Mouse (Mus musculus): ENCODE results near the gene Nsg1. TPM values are rescaled to one million over a fixed set of nuclear protein-coding genes. Genes with fewer than 3 reads are reported as not detected.
A peak's percentile ranks its signal among the peaks of the same experiment; 100 is the strongest.

The Nsg1 gene
- total and polyA plus RNA-seq, 2 experiments from 2014 or later: 12.5 to 29.2 TPM

- peak; percentile 51 for ATAC-seq (ENCODE audit: insufficient read depth, low read depth)
- no peaks in the 10 kb centered on the region for H3K27me3 ChIP-seq (ENCODE audit: control insufficient read depth, insufficient read depth, low read length)
- H3K27ac ChIP-seq (ENCODE audit: low read depth): no peak overlapping the region
- no peak overlapping the region for H3K4me3 ChIP-seq (ENCODE audit: low read depth, low read length)
- no peak overlapping the region for H3K4me2 ChIP-seq (ENCODE audit: low read depth, low read length)
- 61% methylated on average over 6 of the region's 6 CpGs for WGBS
- no peaks in the 10 kb centered on the region for H3K36me3 ChIP-seq (replicated peaks; ENCODE audit: control insufficient read depth, insufficient read depth, low read length)
- H3K4me1 ChIP-seq (ENCODE audit: control insufficient read depth, insufficient read depth): no peaks in the 10 kb centered on the region
- no peak for TF ChIP-seq EP300 (IDR thresholded peaks at IDR 0.05; ENCODE audit: low read depth)
- peak; percentile 45 for DNase-seq (ENCODE audit: low spot score)
- H3K9me3 ChIP-seq (replicated peaks; ENCODE audit: control insufficient read depth, low read length): no peaks in the 10 kb centered on the region
- no peak overlapping the region for H3K9ac ChIP-seq (replicated peaks; ENCODE audit: low read depth, low read length)
These were observed 13.2 kb downstream of the Nsg1 start for GRCm38 (mm10) chr5:38146524-38146923.

DNA sequence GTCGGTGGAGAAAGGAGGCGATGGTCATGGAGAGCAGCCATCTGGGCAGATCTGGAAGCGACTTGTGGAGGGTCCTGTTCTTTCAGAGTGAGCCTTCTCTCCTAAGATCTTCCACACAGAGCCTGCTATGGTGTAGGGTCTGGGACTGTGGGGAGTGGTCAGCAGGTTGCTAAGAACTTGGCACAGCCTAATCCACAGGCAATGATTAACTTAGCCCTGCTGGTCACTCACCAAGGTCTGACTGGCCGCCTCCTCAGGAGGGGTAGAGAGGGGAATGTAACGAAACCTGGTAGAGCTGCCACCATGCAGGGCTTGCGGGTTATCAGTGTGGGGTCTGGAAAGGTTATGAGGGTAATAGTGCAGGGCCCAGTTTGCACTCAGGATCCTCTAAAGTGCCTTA lies 18.8 kb downstream of the Nsg1 start:
- Histone ChIP-seq H3K9me3 (replicated peaks; ENCODE audit: control insufficient read depth, low read length) (no peaks in the 10 kb centered on the region), H3K9ac (replicated peaks; ENCODE audit: low read depth, low read length) (no peak overlapping the region), H3K4me1 (ENCODE audit: control insufficient read depth, insufficient read depth) (no peaks in the 10 kb centered on the region), H3K36me3 (replicated peaks; ENCODE audit: control insufficient read depth, insufficient read depth, low read length) (peaks cover 25% of the 10 kb centered on the region), H3K27ac (ENCODE audit: low read depth) (no peak overlapping the region), H3K4me2 (ENCODE audit: low read depth, low read length) (no peak overlapping the region), H3K4me3 (ENCODE audit: low read depth, low read length) (no peak overlapping the region), H3K27me3 (ENCODE audit: control insufficient read depth, insufficient read depth, low read length) (no peaks in the 10 kb centered on the region)
- WGBS: 80% methylated on average over 6 of the region's 6 CpGs
- TF ChIP-seq CTCF (IDR thresholded peaks at IDR 0.05; ENCODE audit: low read depth) (no peak), EP300 (IDR thresholded peaks at IDR 0.05; ENCODE audit: low read depth) (no peak)
- no peak for ATAC-seq (ENCODE audit: insufficient read depth, low read depth)
- no peak for DNase-seq (ENCODE audit: low spot score)

- Histone ChIP-seq H3K27ac (ENCODE audit: low read depth) (no peak overlapping the region), H3K4me3 (ENCODE audit: low read depth, low read length) (no peak overlapping the region), H3K27me3 (ENCODE audit: control insufficient read depth, insufficient read depth, low read length) (no peaks in the 10 kb centered on the region), H3K4me1 (ENCODE audit: control insufficient read depth, insufficient read depth) (no peaks in the 10 kb centered on the region), H3K36me3 (replicated peaks; ENCODE audit: control insufficient read depth, insufficient read depth, low read length) (peaks cover 30% of the 10 kb centered on the region), H3K9ac (replicated peaks; ENCODE audit: low read depth, low read length) (no peak overlapping the region), H3K9me3 (replicated peaks; ENCODE audit: control insufficient read depth, low read length) (no peaks in the 10 kb centered on the region), H3K4me2 (ENCODE audit: low read depth, low read length) (no peak overlapping the region)
- TF ChIP-seq CTCF (IDR thresholded peaks at IDR 0.05; ENCODE audit: low read depth) (no peak), EP300 (IDR thresholded peaks at IDR 0.05; ENCODE audit: low read depth) (no peak)
- no peak for DNase-seq (ENCODE audit: low spot score)
- no peak for ATAC-seq (ENCODE audit: insufficient read depth, low read depth)
- 83% methylated on average over 9 of the region's 9 CpGs for WGBS
These were observed 22.5 kb downstream of the Nsg1 start for GRCm38 (mm10) chr5:38137163-38137562.

DNA sequence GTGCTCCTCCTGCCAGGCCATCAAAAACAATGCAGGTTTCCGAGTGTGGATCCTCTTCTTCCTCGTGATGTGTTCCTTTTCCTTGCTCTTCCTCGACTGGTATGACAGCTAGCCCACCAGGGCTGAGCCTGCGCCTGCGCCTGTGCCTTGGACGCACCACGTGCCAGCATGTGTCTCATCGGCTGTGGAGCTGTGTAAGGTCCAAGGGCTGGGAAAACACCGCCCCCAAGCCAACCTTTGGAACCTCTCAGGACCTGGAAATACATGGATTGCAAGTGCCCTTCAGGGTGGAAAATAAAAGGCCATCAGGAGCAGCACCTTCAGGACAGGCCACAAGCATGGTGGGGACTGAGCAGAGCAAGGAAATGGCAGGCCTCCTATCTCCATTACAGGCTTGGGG lies 23.5 kb downstream of the Nsg1 start:
- Histone ChIP-seq H3K4me2 (ENCODE audit: low read depth, low read length) (no peak overlapping the region), H3K4me3 (ENCODE audit: low read depth, low read length) (no peak overlapping the region), H3K9me3 (replicated peaks; ENCODE audit: control insufficient read depth, low read length) (no peaks in the 10 kb centered on the region), H3K9ac (replicated peaks; ENCODE audit: low read depth, low read length) (no peak overlapping the region), H3K27ac (ENCODE audit: low read depth) (no peak overlapping the region), H3K36me3 (replicated peaks; ENCODE audit: control insufficient read depth, insufficient read depth, low read length) (peaks cover 30% of the 10 kb centered on the region), H3K4me1 (ENCODE audit: control insufficient read depth, insufficient read depth) (no peaks in the 10 kb centered on the region), H3K27me3 (ENCODE audit: control insufficient read depth, insufficient read depth, low read length) (no peaks in the 10 kb centered on the region)
- ATAC-seq (ENCODE audit: insufficient read depth, low read depth): no peak
- TF ChIP-seq EP300 (IDR thresholded peaks at IDR 0.05; ENCODE audit: low read depth) (no peak), CTCF (IDR thresholded peaks at IDR 0.05; ENCODE audit: low read depth) (no peak)
- 91% methylated on average over 9 of the region's 9 CpGs for WGBS
- no peak for DNase-seq (ENCODE audit: low spot score)

- ATAC-seq (ENCODE audit: insufficient read depth, low read depth) (no peak), DNase-seq (ENCODE audit: low spot score) (no peak)
- Histone ChIP-seq H3K4me1 (ENCODE audit: control insufficient read depth, insufficient read depth) (no peaks in the 10 kb centered on the region), H3K9me3 (replicated peaks; ENCODE audit: control insufficient read depth, low read length) (no peaks in the 10 kb centered on the region), H3K36me3 (replicated peaks; ENCODE audit: control insufficient read depth, insufficient read depth, low read length) (peaks cover 16% of the 10 kb centered on the region), H3K4me2 (ENCODE audit: low read depth, low read length) (no peak overlapping the region), H3K27me3 (ENCODE audit: control insufficient read depth, insufficient read depth, low read length) (no peaks in the 10 kb centered on the region), H3K27ac (ENCODE audit: low read depth) (no peak overlapping the region), H3K4me3 (ENCODE audit: low read depth, low read length) (no peak overlapping the region), H3K9ac (replicated peaks; ENCODE audit: low read depth, low read length) (no peak overlapping the region)
- TF ChIP-seq CTCF (IDR thresholded peaks at IDR 0.05; ENCODE audit: low read depth): no peak
- TF ChIP-seq EP300 (IDR thresholded peaks at IDR 0.05; ENCODE audit: low read depth): no peak
- 52% methylated on average over 2 of the region's 2 CpGs for WGBS
These were observed 30.4 kb downstream of the Nsg1 start for GRCm38 (mm10) chr5:38129339-38129738.

DNA sequence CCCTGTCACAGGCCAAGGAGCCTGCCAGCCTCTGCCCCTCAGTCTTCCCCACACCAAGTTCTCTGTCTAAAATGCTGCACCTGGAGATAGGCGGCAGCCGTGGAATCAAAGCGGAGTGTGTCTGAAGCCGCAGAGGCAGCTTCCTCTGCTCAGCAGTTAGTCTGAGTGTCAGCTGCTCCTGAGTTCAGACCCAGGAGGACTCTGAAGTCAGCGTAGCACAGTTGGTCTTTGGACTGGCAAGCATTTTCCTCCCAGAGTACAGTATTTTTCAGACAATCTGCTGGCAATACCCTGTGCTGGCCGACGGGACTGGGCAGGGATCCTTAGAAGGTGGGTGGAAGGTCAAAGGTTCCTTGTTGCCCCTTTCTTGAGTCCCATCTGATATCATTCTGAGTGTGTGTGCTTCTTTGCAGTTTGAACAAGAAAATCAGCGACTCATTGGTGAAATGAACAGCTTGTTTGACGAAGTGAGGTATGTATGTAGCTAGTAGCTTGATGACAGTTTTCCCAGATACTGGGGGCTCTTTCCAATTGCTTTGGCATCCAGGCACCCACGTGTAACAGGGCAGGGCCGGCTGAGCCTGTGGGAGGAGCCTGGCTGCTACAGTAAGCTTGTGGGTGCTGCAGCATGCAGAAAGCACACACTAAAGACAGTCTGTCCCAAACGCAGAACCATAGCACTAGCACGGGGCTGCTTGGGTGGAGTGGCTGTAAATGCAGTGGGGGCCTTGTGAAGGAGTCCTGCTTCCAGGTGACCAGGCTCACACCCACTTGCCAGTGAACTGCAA lies 33.0 kb downstream of the Nsg1 start:
- TF ChIP-seq EP300 (IDR thresholded peaks at IDR 0.05; ENCODE audit: low read depth) (no peak), CTCF (IDR thresholded peaks at IDR 0.05; ENCODE audit: low read depth) (no peak)
- Histone ChIP-seq H3K27ac (ENCODE audit: low read depth) (no peak overlapping the region), H3K4me2 (ENCODE audit: low read depth, low read length) (no peak overlapping the region), H3K36me3 (replicated peaks; ENCODE audit: control insufficient read depth, insufficient read depth, low read length) (peaks cover 21% of the 10 kb centered on the region), H3K9me3 (replicated peaks; ENCODE audit: control insufficient read depth, low read length) (no peaks in the 10 kb centered on the region), H3K9ac (replicated peaks; ENCODE audit: low read depth, low read length) (no peak overlapping the region), H3K27me3 (ENCODE audit: control insufficient read depth, insufficient read depth, low read length) (no peaks in the 10 kb centered on the region), H3K4me3 (ENCODE audit: low read depth, low read length) (no peak overlapping the region), H3K4me1 (ENCODE audit: control insufficient read depth, insufficient read depth) (no peaks in the 10 kb centered on the region)
- 60% methylated on average over 13 of the region's 13 CpGs for WGBS
- DNase-seq (ENCODE audit: low spot score) (no peak), ATAC-seq (ENCODE audit: insufficient read depth, low read depth) (no peak)
